Mouse (Mus musculus): ENCODE results near the gene Kcnmb3. TPM values are rescaled to one million over a fixed set of nuclear protein-coding genes. Genes with fewer than 3 reads are reported as not detected.

The Kcnmb3 gene
- total and polyA plus RNA-seq, 3 experiments: not detected

DNA sequence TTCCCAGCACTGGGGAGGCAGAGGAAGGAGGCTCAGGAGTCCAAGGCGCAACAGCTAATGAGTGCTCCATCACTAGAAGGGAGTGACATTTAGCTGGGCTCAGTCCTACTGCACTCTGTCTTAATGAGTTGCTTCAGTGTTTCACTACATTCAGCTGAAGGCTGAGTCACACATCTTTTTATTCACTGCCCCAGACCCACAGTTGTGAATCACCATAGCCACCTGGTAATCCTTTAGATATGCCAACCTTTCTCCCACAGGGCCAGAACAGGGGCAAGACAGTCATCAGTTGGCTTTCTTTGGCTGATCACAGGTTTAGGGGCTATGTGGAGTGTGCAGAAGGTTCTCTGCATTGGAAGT is 4.7 kb upstream of the Kcnmb3 start:
- ATAC-seq (ENCODE audit: extremely low read depth, insufficient number of reproducible peaks, low FRiP score, poor library complexity, severe bottlenecking) (no peak), DNase-seq (ENCODE audit: low spot score) (no peak)
- Histone ChIP-seq H3K4me1 (ENCODE audit: insufficient read depth, low read depth, low read length) (no peaks in the 10 kb centered on the region), H3K27me3 (ENCODE audit: insufficient read depth, low read length) (peaks cover 27% of the 10 kb centered on the region), H3K36me3 (replicated peaks) (no peaks in the 10 kb centered on the region), H3K9me3 (replicated peaks) (no peaks in the 10 kb centered on the region), H3K4me3 (ENCODE audit: low read depth, low read length) (no peak overlapping the region)
- no peak for TF ChIP-seq CTCF (IDR thresholded peaks at IDR 0.05; ENCODE audit: low read depth, low read length)
- no peak for TF ChIP-seq GATA1 (IDR thresholded peaks at IDR 0.05; ENCODE audit: borderline replicate concordance, low read length)
- no peak for TF ChIP-seq TAL1 (conservative IDR thresholded peaks at IDR 0.05; ENCODE audit: low read depth, low read length)
- TF ChIP-seq POLR2AphosphoS5 (IDR thresholded peaks at IDR 0.05; ENCODE audit: insufficient replicate concordance, low read depth, low read length): no peak
- TF ChIP-seq GATA2 (IDR thresholded peaks at IDR 0.05; ENCODE audit: borderline replicate concordance, low read depth, low read length): no peak

DNA sequence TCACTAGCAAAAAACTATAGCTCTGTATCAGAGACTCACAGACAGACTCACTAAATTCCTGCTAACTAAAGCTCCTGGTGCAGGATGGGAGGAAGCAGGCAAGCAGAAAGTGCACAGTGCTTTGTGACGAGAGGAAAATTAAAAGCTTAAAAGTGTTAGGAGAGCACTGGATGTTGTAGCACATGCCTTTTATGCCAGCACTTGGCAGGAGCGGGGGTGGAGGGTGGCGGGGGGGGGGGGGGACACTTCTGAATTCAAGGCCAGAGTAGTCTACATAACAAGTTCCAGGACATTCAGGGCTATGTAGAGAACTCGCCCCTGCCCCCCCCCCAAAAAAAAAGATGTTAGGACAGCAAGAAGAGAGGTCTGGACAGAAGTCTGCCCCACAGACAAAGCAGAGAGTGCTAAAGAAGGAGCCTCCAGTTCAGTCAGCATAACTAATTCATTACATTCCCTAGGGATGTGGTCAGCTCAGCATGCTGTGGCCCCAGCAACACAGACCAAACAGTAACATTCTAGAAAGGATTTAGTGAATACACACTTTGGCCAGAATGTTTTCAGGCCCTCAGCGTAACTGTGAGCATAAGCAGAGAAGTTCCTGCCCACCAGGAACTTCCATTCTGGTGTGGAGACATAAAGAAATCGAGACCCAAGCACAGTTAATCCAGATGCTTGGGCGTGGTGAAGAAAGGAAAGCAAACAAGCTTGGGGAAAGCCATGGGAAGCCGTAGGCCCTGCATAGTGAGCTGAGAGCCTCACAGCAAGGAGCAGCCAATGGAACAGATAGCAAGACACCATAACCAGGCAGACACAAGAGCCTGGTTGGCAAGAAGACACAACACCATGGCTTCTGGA is 4.1 kb upstream of the Kcnmb3 start:
- DNase-seq (ENCODE audit: low spot score): no peak
- ATAC-seq (ENCODE audit: extremely low read depth, insufficient number of reproducible peaks, low FRiP score, poor library complexity, severe bottlenecking): no peak
- Histone ChIP-seq H3K36me3 (replicated peaks) (no peaks in the 10 kb centered on the region), H3K4me1 (ENCODE audit: insufficient read depth, low read depth, low read length) (no peaks in the 10 kb centered on the region), H3K9me3 (replicated peaks) (no peaks in the 10 kb centered on the region), H3K27me3 (ENCODE audit: insufficient read depth, low read length) (peaks cover 24% of the 10 kb centered on the region), H3K4me3 (ENCODE audit: low read depth, low read length) (no peak overlapping the region)
- TF ChIP-seq GATA2 (IDR thresholded peaks at IDR 0.05; ENCODE audit: borderline replicate concordance, low read depth, low read length) (no peak), GATA1 (IDR thresholded peaks at IDR 0.05; ENCODE audit: borderline replicate concordance, low read length) (no peak), TAL1 (conservative IDR thresholded peaks at IDR 0.05; ENCODE audit: low read depth, low read length) (no peak), CTCF (IDR thresholded peaks at IDR 0.05; ENCODE audit: low read depth, low read length) (no peak), POLR2AphosphoS5 (IDR thresholded peaks at IDR 0.05; ENCODE audit: insufficient replicate concordance, low read depth, low read length) (no peak)

DNA sequence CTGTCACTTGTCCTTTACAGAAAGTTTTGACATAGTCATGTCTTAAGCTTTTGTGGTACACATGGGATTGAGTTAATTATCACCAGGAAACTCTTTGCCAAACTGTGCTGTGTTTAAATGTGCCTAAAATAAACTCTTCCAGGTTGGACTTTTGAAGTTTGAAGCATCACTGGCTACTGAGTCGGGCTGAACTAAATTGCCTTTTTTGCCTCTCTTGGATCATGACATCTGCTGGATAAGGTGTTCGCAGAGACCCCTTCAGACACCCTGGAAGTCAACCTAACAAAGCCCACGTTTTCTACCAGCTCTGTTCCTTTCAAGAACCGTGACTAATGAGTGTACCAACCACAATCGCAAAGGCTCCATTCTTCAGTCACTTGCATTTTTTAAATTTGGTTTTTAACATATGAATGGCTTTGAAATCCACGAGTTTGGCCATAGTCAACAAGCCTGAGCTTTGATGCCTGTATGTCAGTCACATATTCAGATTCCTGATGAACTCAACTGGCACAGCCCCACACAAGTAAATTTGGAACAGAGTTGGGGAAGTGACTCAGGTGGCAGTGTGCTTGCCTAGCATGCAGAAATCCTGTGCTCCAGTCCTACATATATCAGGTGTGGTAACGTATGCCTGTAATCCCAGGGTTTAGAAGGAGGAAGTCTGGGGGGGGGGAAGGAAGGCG is 3.2 kb upstream of the Kcnmb3 start:
- Histone ChIP-seq H3K4me1 (ENCODE audit: insufficient read depth, low read depth, low read length) (no peaks in the 10 kb centered on the region), H3K27me3 (ENCODE audit: insufficient read depth, low read length) (peaks cover 24% of the 10 kb centered on the region), H3K9me3 (replicated peaks) (no peaks in the 10 kb centered on the region), H3K36me3 (replicated peaks) (no peaks in the 10 kb centered on the region), H3K4me3 (ENCODE audit: low read depth, low read length) (no peak overlapping the region)
- ATAC-seq (ENCODE audit: extremely low read depth, insufficient number of reproducible peaks, low FRiP score, poor library complexity, severe bottlenecking) (no peak), DNase-seq (ENCODE audit: low spot score) (no peak)
- no peak for TF ChIP-seq GATA1 (IDR thresholded peaks at IDR 0.05; ENCODE audit: borderline replicate concordance, low read length)
- TF ChIP-seq POLR2AphosphoS5 (IDR thresholded peaks at IDR 0.05; ENCODE audit: insufficient replicate concordance, low read depth, low read length): no peak
- TF ChIP-seq CTCF (IDR thresholded peaks at IDR 0.05; ENCODE audit: low read depth, low read length): no peak
- no peak for TF ChIP-seq TAL1 (conservative IDR thresholded peaks at IDR 0.05; ENCODE audit: low read depth, low read length)
- no peak for TF ChIP-seq GATA2 (IDR thresholded peaks at IDR 0.05; ENCODE audit: borderline replicate concordance, low read depth, low read length)

DNA sequence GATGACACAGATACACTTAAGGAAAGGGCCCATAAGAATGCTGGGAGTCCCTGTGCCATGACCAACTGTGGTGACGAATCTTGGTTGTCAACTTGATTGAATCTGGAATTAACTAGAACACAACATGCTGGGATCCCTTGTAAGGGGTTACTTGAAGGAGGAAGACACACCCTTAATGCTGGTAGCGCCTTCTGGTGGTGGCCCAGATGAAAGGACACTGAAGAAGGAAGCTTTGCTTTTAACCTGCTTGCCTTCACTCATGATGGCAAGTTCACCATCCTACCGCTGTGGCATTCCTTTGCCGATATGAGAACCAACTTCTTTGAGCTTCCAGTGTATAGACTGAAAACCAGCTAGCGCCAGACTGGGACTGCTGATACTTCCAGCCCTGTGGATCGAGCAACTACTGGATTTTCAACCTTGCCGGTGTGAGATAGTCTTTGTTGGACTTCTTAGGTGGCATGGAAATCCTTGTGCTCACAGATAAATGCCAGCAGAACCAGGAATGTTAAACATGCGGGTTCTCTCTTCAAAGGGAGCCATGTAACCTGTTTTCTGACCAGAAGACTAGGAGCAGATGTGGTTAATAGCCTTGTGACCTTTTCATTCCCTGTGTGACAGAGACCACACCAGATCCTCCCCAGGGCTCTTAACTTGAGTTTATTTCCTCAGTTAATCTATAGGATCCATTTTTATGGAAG is 2.5 kb upstream of the Kcnmb3 start:
- H3K27me3 ChIP-seq (ENCODE audit: insufficient read depth, low read length): peaks cover 24% of the 10 kb centered on the region
- no peak overlapping the region for H3K4me3 ChIP-seq (ENCODE audit: low read depth, low read length)
- H3K4me1 ChIP-seq (ENCODE audit: insufficient read depth, low read depth, low read length): no peaks in the 10 kb centered on the region
- H3K9me3 ChIP-seq (replicated peaks): no peaks in the 10 kb centered on the region
- H3K36me3 ChIP-seq (replicated peaks): no peaks in the 10 kb centered on the region
- DNase-seq (ENCODE audit: low spot score): no peak
- no peak for ATAC-seq (ENCODE audit: extremely low read depth, insufficient number of reproducible peaks, low FRiP score, poor library complexity, severe bottlenecking)
- TF ChIP-seq TAL1 (conservative IDR thresholded peaks at IDR 0.05; ENCODE audit: low read depth, low read length) (no peak), POLR2AphosphoS5 (IDR thresholded peaks at IDR 0.05; ENCODE audit: insufficient replicate concordance, low read depth, low read length) (no peak), GATA2 (IDR thresholded peaks at IDR 0.05; ENCODE audit: borderline replicate concordance, low read depth, low read length) (no peak), GATA1 (IDR thresholded peaks at IDR 0.05; ENCODE audit: borderline replicate concordance, low read length) (no peak), CTCF (IDR thresholded peaks at IDR 0.05; ENCODE audit: low read depth, low read length) (no peak; the same call in 1 of the 2 replicates)

DNA sequence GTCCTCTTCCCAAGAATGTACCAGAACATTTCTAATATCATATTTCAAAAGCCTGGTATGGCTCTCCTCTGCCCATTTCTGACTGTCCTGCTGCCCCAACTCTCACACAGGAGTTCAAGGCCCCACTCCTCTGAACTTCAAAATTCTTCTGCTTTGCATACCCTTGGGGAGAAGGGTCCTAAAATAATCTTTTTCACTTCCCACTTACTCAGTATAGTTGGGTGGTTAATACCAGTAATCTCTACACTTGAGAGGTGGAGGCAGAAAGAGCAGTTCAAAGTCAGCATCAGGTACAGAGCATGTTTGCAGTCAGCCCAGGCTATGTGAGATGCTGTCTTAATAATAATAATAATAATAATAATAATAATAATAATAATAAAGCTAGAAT is 1.1 kb downstream of the Kcnmb3 start:
- no peak for DNase-seq (ENCODE audit: low spot score)
- no peak for ATAC-seq (ENCODE audit: extremely low read depth, insufficient number of reproducible peaks, low FRiP score, poor library complexity, severe bottlenecking)
- TF ChIP-seq GATA1 (IDR thresholded peaks at IDR 0.05; ENCODE audit: borderline replicate concordance, low read length) (no peak), POLR2AphosphoS5 (IDR thresholded peaks at IDR 0.05; ENCODE audit: insufficient replicate concordance, low read depth, low read length) (no peak), GATA2 (IDR thresholded peaks at IDR 0.05; ENCODE audit: borderline replicate concordance, low read depth, low read length) (no peak), CTCF (IDR thresholded peaks at IDR 0.05; ENCODE audit: low read depth, low read length) (no peak), TAL1 (conservative IDR thresholded peaks at IDR 0.05; ENCODE audit: low read depth, low read length) (no peak)
- H3K36me3 ChIP-seq (replicated peaks): no peaks in the 10 kb centered on the region
- H3K9me3 ChIP-seq (replicated peaks): no peaks in the 10 kb centered on the region
- H3K27me3 ChIP-seq (ENCODE audit: insufficient read depth, low read length): peaks cover 15% of the 10 kb centered on the region
- no peak overlapping the region for H3K4me3 ChIP-seq (ENCODE audit: low read depth, low read length)
- H3K4me1 ChIP-seq (ENCODE audit: insufficient read depth, low read depth, low read length): no peaks in the 10 kb centered on the region
